Mouse (Mus musculus) G1E (cell line): ENCODE measurements at regions not wholly inside any gene's neighbourhood (a gene's known extent, or its start where the extent isn't known, plus 50 kb on each side); places are given as distances from the start of the nearest gene placed in this dataset.

Experiments used
- CTCF ChIP-seq: IDR thresholded peaks from 2 replicates; pipeline ENCODE4 v1.5.1; 2012; ENCODE audit warnings: low read depth, low read length, inconsistent platforms, mixed read lengths
- GATA2 ChIP-seq: IDR thresholded peaks from 2 replicates; pipeline ENCODE4 v1.6.1; 2012; ENCODE audit warnings: low read depth, low read length, inconsistent platforms, borderline replicate concordance
- POLR2AphosphoS5 ChIP-seq: IDR thresholded peaks from 2 replicates; pipeline ENCODE4 v1.6.1; 2012; ENCODE audit warnings: low read depth, low read length, inconsistent platforms; ENCODE audit not compliant: insufficient replicate concordance

DNA sequence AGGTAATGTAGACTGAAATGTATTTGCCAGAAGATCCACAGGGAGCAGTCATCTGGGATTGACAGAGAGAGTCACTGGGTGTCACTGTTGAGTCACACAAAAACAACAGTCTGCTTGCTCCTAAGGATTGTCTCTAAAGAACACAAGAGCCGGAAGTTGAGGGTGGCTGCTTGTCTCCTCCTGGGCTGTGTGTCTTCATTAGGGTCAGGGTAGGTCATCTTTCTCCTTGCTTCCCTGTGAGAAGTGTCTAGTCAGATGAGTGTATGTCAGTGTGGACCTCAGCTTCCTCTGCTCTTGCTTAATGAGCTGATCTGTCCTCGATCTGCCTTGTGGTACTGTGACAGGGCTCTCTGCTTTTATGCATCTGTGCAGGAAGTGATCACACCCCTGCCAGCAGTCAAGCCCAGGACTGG, 931.3 kb downstream of the Brinp1 start:
- TF ChIP-seq POLR2AphosphoS5, result no peak
- TF ChIP-seq CTCF, result no peak
- no peak for TF ChIP-seq GATA2
